Mouse (Mus musculus) central nervous system, embryonic 11.5 days (tissue): ENCODE measurements around the gene Zap70. TPM values are rescaled to one million over a fixed set of nuclear protein-coding genes. Genes with fewer than 3 reads are reported as not detected.

Source experiments
- polyA plus RNA-seq: library from polyadenylated mRNA; depleted of rRNA; stranded (reverse); fragments of >200 nt; gene quantifications from 2 replicates; pipeline ENCODE4 v1.2.3, GENCODE M21; 2012; rRNA removed

The Zap70 gene
- polyA plus RNA-seq, result 0.16 and 0.50 TPM in 2 replicates

GRCm38 (mm10) chr1:36761568-36761967 lies at the start of gene Zap70:
TSS of gene Zap70 (plus strand) at chr1:36761798.

GRCm38 (mm10) chr1:36714311-36714710 lies 47.3 kb upstream of the Zap70 start, which contains the start of gene Actr1b:
TSS of gene Actr1b (minus strand) at chr1:36714422.

Other genes starting within 250 kb of the Zap70 start
- gene Cnnm3, start 249.9 kb upstream of the Zap70 start, polyA plus RNA-seq, result 17.1 and 23.3 TPM in 2 replicates
- gene Ankrd23, start 224.9 kb upstream of the Zap70 start, polyA plus RNA-seq, result 15.1 and 17.2 TPM in 2 replicates
- gene Gm42417, start 222.4 kb upstream of the Zap70 start, polyA plus RNA-seq, result 0.02 and 0.38 TPM in 2 replicates
- 17.6 and 20.9 TPM in 2 replicates for gene Ankrd39, start 214.4 kb upstream of the Zap70 start, polyA plus RNA-seq
- 52.4 and 54.2 TPM in 2 replicates for gene Sema4c, start 203.4 kb upstream of the Zap70 start, polyA plus RNA-seq
- gene Fam178b, start 78.6 kb upstream of the Zap70 start, polyA plus RNA-seq, result 0.24 and 0.72 TPM in 2 replicates
- gene Cox5b, start 70.3 kb upstream of the Zap70 start, polyA plus RNA-seq, result 349 and 365 TPM in 2 replicates
- 0.15 TPM in 1 of 2 replicates, not detected in the other for gene 4933424G06Rik, start 51.6 kb upstream of the Zap70 start, polyA plus RNA-seq
- gene Actr1b, start 47.4 kb upstream of the Zap70 start, polyA plus RNA-seq, result 110 and 133 TPM in 2 replicates
- gene Tmem131, start 181.9 kb downstream of the Zap70 start, polyA plus RNA-seq, result 27.9 and 35.9 TPM in 2 replicates